Mouse (Mus musculus) myocyte (in vitro differentiated cells): ENCODE results near the gene Hyou1. TPM values are rescaled to one million over a fixed set of nuclear protein-coding genes. Genes with fewer than 3 reads are reported as not detected.

Experiments used
- H3K27me3 ChIP-seq: one replicate; pipeline ENCODE4 v1.6.1; 2011; ENCODE audit not compliant: control insufficient read depth, insufficient read depth, insufficient read length
- H3K36me3 ChIP-seq: one replicate; pipeline ENCODE4 v1.6.1; 2011; ENCODE audit not compliant: control insufficient read depth, insufficient read depth
- H3K4me2 ChIP-seq: one replicate; pipeline ENCODE4 v1.6.1; 2011; ENCODE audit warnings: low read depth, control low read depth
- H3K4me3 ChIP-seq: one replicate; pipeline ENCODE4 v1.5.1; 2011; ENCODE audit warnings: mild to moderate bottlenecking, control low read depth, moderate library complexity
- H3K79me2 ChIP-seq: one replicate; pipeline ENCODE4 v1.6.1; 2011; ENCODE audit not compliant: control insufficient read depth, insufficient read depth
- H3ac ChIP-seq: one replicate; pipeline ENCODE4 v1.6.1; 2011; ENCODE audit not compliant: control insufficient read depth, insufficient read length
- CEBPB ChIP-seq: IDR thresholded peaks from 2 replicates; pipeline ENCODE4 v1.6.1; 2011; ENCODE audit warnings: mild to moderate bottlenecking, moderate library complexity; ENCODE audit not compliant: poor library complexity, insufficient read depth, severe bottlenecking
- E2F4 ChIP-seq: IDR thresholded peaks from one replicate; pipeline ENCODE4 v1.6.1; 2011; ENCODE audit warnings: mild to moderate bottlenecking, control low read depth, moderate library complexity; ENCODE audit not compliant: insufficient read depth
- MAX ChIP-seq: IDR thresholded peaks from one replicate; pipeline ENCODE4 v1.6.1; 2011; ENCODE audit warnings: low read depth, mild to moderate bottlenecking, control low read depth
- MYOD1 ChIP-seq, 3 experiments: IDR thresholded peaks; one replicate each; pipeline ENCODE4 v1.6.1; 2011; ENCODE audit warnings: control low read depth in 2 of 3, low read depth in 2 of 3, mild to moderate bottlenecking in 2 of 3, moderate library complexity in 1 of 3; ENCODE audit not compliant: insufficient read length in 2 of 3, control insufficient read depth in 1 of 3
- MYOG ChIP-seq, 3 experiments: IDR thresholded peaks; one replicate each; pipeline ENCODE4 v1.6.1; 2011; ENCODE audit warnings: control low read depth in 2 of 3, low read depth in 2 of 3, mild to moderate bottlenecking in 2 of 3; ENCODE audit not compliant: insufficient read length in 2 of 3, control insufficient read depth in 1 of 3, insufficient read depth in 1 of 3
- POLR2A ChIP-seq: IDR thresholded peaks from one replicate; pipeline ENCODE4 v1.6.1; 2011; ENCODE audit warnings: low read depth, mild to moderate bottlenecking, control low read depth, moderate library complexity; ENCODE audit not compliant: insufficient read length
- POLR2AphosphoS2 ChIP-seq: IDR thresholded peaks from one replicate; pipeline ENCODE4 v1.6.1; 2011; ENCODE audit warnings: low read depth, control low read depth; ENCODE audit not compliant: insufficient read length
- REST ChIP-seq: IDR thresholded peaks from one replicate; pipeline ENCODE4 v1.6.1; 2011; ENCODE audit warnings: mild to moderate bottlenecking, control low read depth, moderate library complexity; ENCODE audit not compliant: insufficient read depth, insufficient read length
- SRF ChIP-seq: IDR thresholded peaks from one replicate; pipeline ENCODE4 v1.6.1; 2011; ENCODE audit warnings: low read depth; ENCODE audit not compliant: control insufficient read depth, insufficient read length
- TCF12 ChIP-seq: IDR thresholded peaks from one replicate; pipeline ENCODE4 v1.6.1; 2011; ENCODE audit warnings: mild to moderate bottlenecking, control low read depth; ENCODE audit not compliant: poor library complexity, insufficient read depth, severe bottlenecking
- TCF3 ChIP-seq: IDR thresholded peaks from one replicate; pipeline ENCODE4 v1.6.1; 2011; ENCODE audit warnings: low read depth, control low read depth; ENCODE audit not compliant: insufficient read length
- USF1 ChIP-seq: IDR thresholded peaks from one replicate; pipeline ENCODE4 v1.6.1; 2011; ENCODE audit warnings: low read depth, mild to moderate bottlenecking, control low read depth, moderate library complexity
- polyA plus RNA-seq: library from polyadenylated mRNA; unstranded; fragments of >200 nt; fragmentation: generic; extraction: Trizol; gene quantifications from one replicate; pipeline ENCODE4 v1.2.1, GENCODE M21; 2012; ENCODE audit warnings: missing spikeins

Gene Hyou1
- polyA plus RNA-seq, 1 experiment = 45.9 TPM

GRCm38 (mm10) chr9:44343781-44344421 is 35.4 kb upstream of the Hyou1 start, which contains the start of gene Hmbs:
Hmbs (minus strand) TSS chr9:44344228.
- H3K4me2 ChIP-seq = peak within 1 kb of the TSS; percentile 94
- H3K79me2 ChIP-seq = peaks cover 18% of the 10 kb centered on the region
- peak within 1 kb of the TSS; percentile 57 for H3ac ChIP-seq
- peak within 1 kb of the TSS; percentile 51 for H3K4me3 ChIP-seq
- TF ChIP-seq REST (no peak), CEBPB (peak; percentile 99), POLR2A (peak; percentile 71), TCF12 (no peak), POLR2AphosphoS2 (peak; percentile 85), SRF (no peak), E2F4 (peak; percentile 96)
- peaks cover 11% of the 10 kb centered on the region for H3K36me3 ChIP-seq
- H3K27me3 ChIP-seq = no peaks in the 10 kb centered on the region

DNA sequence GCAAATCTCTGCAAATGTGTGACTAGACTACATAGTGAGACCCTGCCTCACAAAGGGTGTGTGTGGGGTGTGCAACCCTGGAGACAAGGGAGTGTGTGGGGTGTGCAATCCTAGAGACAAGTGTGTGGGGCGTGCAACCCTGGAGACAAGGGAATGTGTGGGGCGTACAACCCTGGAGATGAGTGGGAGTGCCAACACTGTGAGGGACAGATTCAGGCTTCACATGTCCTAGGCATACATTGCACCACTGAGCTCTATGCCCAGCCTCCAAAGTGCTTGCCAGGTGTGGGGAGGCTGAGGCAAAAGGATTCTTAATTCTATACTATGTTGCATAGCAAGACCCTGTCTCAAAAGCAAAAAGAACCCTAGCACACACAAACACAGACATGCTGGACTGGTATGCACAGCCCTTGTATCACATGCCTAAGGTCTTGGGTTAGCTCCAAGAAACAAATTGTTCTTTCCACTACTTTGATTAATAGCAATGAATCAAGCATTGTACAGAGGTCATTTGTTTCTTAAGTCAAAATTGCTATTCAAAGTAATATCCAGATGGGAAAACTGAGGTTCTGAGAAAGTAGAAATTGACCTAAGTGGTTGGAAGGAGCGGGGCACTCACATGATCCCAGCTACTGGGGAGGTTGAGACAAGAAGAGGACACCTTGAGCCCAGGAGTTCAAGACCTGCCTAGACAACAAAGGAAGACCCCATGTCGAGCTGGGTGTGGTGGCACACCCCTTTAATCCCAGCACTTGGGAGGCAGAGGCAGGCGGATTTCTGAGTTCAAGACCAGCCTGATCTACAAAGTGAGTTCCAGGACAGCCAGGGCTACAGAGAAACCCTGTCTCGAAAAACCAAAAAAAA is 33.5 kb upstream of the Hyou1 start:
- no peak overlapping the region for H3ac ChIP-seq
- H3K36me3 ChIP-seq = peaks cover 21% of the 10 kb centered on the region
- peak; percentile 54 for TF ChIP-seq POLR2AphosphoS2
- TF ChIP-seq CEBPB = no peak
- no peak for TF ChIP-seq USF1
- TF ChIP-seq E2F4 = no peak
- TF ChIP-seq SRF = no peak
- no peak for TF ChIP-seq MYOG (IDR thresholded peaks at IDR 0.05; ENCODE audit: control insufficient read depth in 1 of 3, insufficient read depth in 1 of 3, insufficient read length in 2 of 3, low read depth in 2 of 3)
- TF ChIP-seq TCF12 = no peak
- TF ChIP-seq POLR2A = no peak
- H3K4me2 ChIP-seq = no peak overlapping the region
- H3K4me3 ChIP-seq = no peak overlapping the region
- H3K27me3 ChIP-seq = no peaks in the 10 kb centered on the region
- peaks cover 16% of the 10 kb centered on the region for H3K79me2 ChIP-seq

GRCm38 (mm10) chr9:44347166-44347565 is 32.1 kb upstream of the Hyou1 start:
- TF ChIP-seq MYOG (IDR thresholded peaks at IDR 0.05; ENCODE audit: control insufficient read depth in 1 of 3, insufficient read depth in 1 of 3, insufficient read length in 2 of 3, low read depth in 2 of 3) (no peak), E2F4 (no peak), TCF3 (no peak), TCF12 (no peak), CEBPB (no peak), POLR2AphosphoS2 (no peak), SRF (no peak), POLR2A (no peak), USF1 (no peak), MAX (no peak), REST (no peak), MYOD1 (IDR thresholded peaks at IDR 0.05; ENCODE audit: control insufficient read depth in 1 of 3, insufficient read length in 2 of 3, low read depth in 2 of 3) (no peak)
- no peaks in the 10 kb centered on the region for H3K27me3 ChIP-seq
- H3ac ChIP-seq = no peak overlapping the region
- peaks cover 21% of the 10 kb centered on the region for H3K36me3 ChIP-seq
- no peak overlapping the region for H3K4me2 ChIP-seq
- H3K79me2 ChIP-seq = peaks cover 13% of the 10 kb centered on the region
- H3K4me3 ChIP-seq = no peak overlapping the region

DNA sequence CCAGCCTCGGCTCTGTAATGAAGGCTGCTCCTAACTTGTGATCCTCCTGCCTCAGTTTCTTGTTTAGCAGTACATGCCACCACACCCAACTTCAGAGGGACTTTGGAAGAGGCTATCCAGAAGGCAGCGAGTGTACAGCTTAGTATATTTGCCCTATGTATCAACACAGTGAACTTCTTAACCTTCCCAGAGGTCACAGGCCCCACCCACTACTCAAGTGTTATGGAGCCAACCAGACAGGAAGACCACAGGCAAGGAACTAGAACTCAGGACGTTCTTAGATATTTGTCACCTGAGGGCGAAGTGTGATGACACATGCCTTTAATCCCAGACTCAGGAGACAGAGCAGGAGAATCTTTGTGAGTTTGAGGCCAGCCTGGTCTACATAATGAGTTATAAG is 31.7 kb upstream of the Hyou1 start:
- Histone ChIP-seq H3K4me2 (no peak overlapping the region), H3K79me2 (peaks cover 10% of the 10 kb centered on the region), H3K27me3 (no peaks in the 10 kb centered on the region), H3ac (no peak overlapping the region), H3K4me3 (no peak overlapping the region), H3K36me3 (peaks cover 21% of the 10 kb centered on the region)
- no peak for TF ChIP-seq REST
- no peak for TF ChIP-seq USF1
- TF ChIP-seq TCF3 = no peak
- TF ChIP-seq MYOG (IDR thresholded peaks at IDR 0.05; ENCODE audit: control insufficient read depth in 1 of 3, insufficient read depth in 1 of 3, insufficient read length in 2 of 3, low read depth in 2 of 3) = no peak
- TF ChIP-seq POLR2AphosphoS2 = no peak

GRCm38 (mm10) chr9:44348546-44348945 is 30.7 kb upstream of the Hyou1 start:
- peaks cover 27% of the 10 kb centered on the region for H3K36me3 ChIP-seq
- H3K27me3 ChIP-seq = no peaks in the 10 kb centered on the region
- H3ac ChIP-seq = no peak overlapping the region
- no peak overlapping the region for H3K4me3 ChIP-seq
- peaks cover under 1% of the 10 kb centered on the region for H3K79me2 ChIP-seq
- TF ChIP-seq POLR2A (no peak), MYOG (IDR thresholded peaks at IDR 0.05; ENCODE audit: control insufficient read depth in 1 of 3, insufficient read depth in 1 of 3, insufficient read length in 2 of 3, low read depth in 2 of 3) (no peak), POLR2AphosphoS2 (no peak), TCF3 (no peak), REST (no peak), SRF (no peak), MYOD1 (IDR thresholded peaks at IDR 0.05; ENCODE audit: control insufficient read depth in 1 of 3, insufficient read length in 2 of 3, low read depth in 2 of 3) (no peak), CEBPB (no peak), E2F4 (no peak), TCF12 (no peak), MAX (no peak), USF1 (no peak)
- no peak overlapping the region for H3K4me2 ChIP-seq
